Mouse (Mus musculus) erythroblast, embryonic 14.5 days (primary cell): ENCODE results near the gene Dgke.

Source experiments
- GATA1 ChIP-seq: IDR thresholded peaks from 2 replicates; pipeline ENCODE4 v1.6.1; 2012; ENCODE audit warnings: low read length, inconsistent platforms, mixed read lengths
- TAL1 ChIP-seq: IDR thresholded peaks from 3 replicates; pipeline ENCODE4 v1.6.1; 2012; ENCODE audit warnings: low read length, inconsistent platforms, mixed read lengths

GRCm38 (mm10) chr11:89073541-89073940, 6.9 kb upstream of the Dgke start, which contains the start of gene Gm525:
- TF ChIP-seq TAL1 (no peak), GATA1 (no peak)
